Mouse (Mus musculus) liver, embryonic 16.5 days (tissue): ENCODE results near the gene Gdpd5. TPM values are rescaled to one million over a fixed set of nuclear protein-coding genes. Genes with fewer than 3 reads are reported as not detected.

Experiments
- ATAC-seq: fragments of 200-750 bp; cut with Nextera tagmentation; 2 replicates; pipeline ENCODE4 v1.8.0; 2017; ENCODE audit warnings: low read depth, mild to moderate bottlenecking, moderate number of reproducible peaks, moderate library complexity
- H3K27ac ChIP-seq: fragments of 300-500 bp; sonication (generic); 2 replicates; pipeline ENCODE4 v1.5.1; 2014; ENCODE audit warnings: mild to moderate bottlenecking, low read length
- H3K27me3 ChIP-seq: fragments of 300-500 bp; sonication (generic); 2 replicates; pipeline ENCODE4 v1.6.1; 2014; ENCODE audit warnings: low read depth, low read length, mixed read lengths; ENCODE audit not compliant: control insufficient read depth, insufficient read depth
- H3K36me3 ChIP-seq: fragments of 300-500 bp; sonication (generic); 2 replicates; pipeline ENCODE4 v1.6.1; 2014; ENCODE audit warnings: mild to moderate bottlenecking; ENCODE audit not compliant: control insufficient read depth, insufficient read depth
- H3K4me1 ChIP-seq: fragments of 300-500 bp; sonication (generic); 2 replicates; pipeline ENCODE4 v1.6.1; 2014; ENCODE audit warnings: low read depth, low read length, mixed read lengths; ENCODE audit not compliant: control insufficient read depth
- H3K4me2 ChIP-seq: fragments of 300-500 bp; sonication (generic); 2 replicates; pipeline ENCODE4 v1.6.1; 2014; ENCODE audit warnings: low read depth, low read length, mixed read lengths
- H3K4me3 ChIP-seq: fragments of 300-500 bp; sonication (generic); 2 replicates; pipeline ENCODE4 v1.5.1; 2014; ENCODE audit warnings: low read depth, mild to moderate bottlenecking, low read length
- H3K9ac ChIP-seq: fragments of 300-500 bp; sonication (generic); 2 replicates; pipeline ENCODE4 v1.6.1; 2014; ENCODE audit warnings: low read depth, low read length
- H3K9me3 ChIP-seq: fragments of 300-500 bp; sonication (generic); replicated peaks from 2 replicates; pipeline ENCODE4 v1.6.1; 2016; ENCODE audit warnings: low read length; ENCODE audit not compliant: control insufficient read depth
- WGBS: fragments of 180-500 bp; shearing (Covaris S2); extraction: QIAGEN DNeasy Blood & Tissue Kit; methylation state at CpG from one replicate; pipeline ENCODE4 v1.1.7; 2014; ENCODE audit not compliant: insufficient replicate concordance; 5-methylcytosine and 5-hydroxymethylcytosine counted together
- polyA plus RNA-seq: library from polyadenylated mRNA; unstranded; fragments of >200 nt; fragmentation: Nextera tagmentation; extraction: Ambion mirVana; gene quantifications from 2 replicates; pipeline ENCODE4 v1.2.1, GENCODE M21; 2015

Gdpd5 gene
- polyA plus RNA-seq, 1 experiment from 2014 or later = 2.1 TPM

- Histone ChIP-seq H3K36me3 (no peaks in the 10 kb centered on the region), H3K4me2 (no peak overlapping the region), H3K27ac (no peak overlapping the region), H3K4me1 (no peaks in the 10 kb centered on the region), H3K4me3 (no peak overlapping the region), H3K27me3 (no peaks in the 10 kb centered on the region), H3K9me3 (no peaks in the 10 kb centered on the region), H3K9ac (no peak overlapping the region)
- 66% methylated on average over 8 of the region's 8 CpGs for WGBS
- ATAC-seq = no peak
Observed at GRCm38 (mm10) chr7:99458849-99459248, 77.6 kb downstream of the Gdpd5 start.

- Histone ChIP-seq H3K9me3 (no peaks in the 10 kb centered on the region), H3K4me2 (no peak overlapping the region), H3K9ac (no peak overlapping the region), H3K27me3 (no peaks in the 10 kb centered on the region), H3K27ac (no peak overlapping the region), H3K4me1 (no peaks in the 10 kb centered on the region), H3K36me3 (no peaks in the 10 kb centered on the region), H3K4me3 (no peak overlapping the region)
- no peak for ATAC-seq
- whole genome bisulfite sequencing = 72% methylated on average over 15 of the region's 15 CpGs
Observed at GRCm38 (mm10) chr7:99459888-99460652, 78.9 kb downstream of the Gdpd5 start.

- Histone ChIP-seq H3K4me2 (no peak overlapping the region), H3K4me1 (peaks cover 3% of the 10 kb centered on the region), H3K4me3 (no peak overlapping the region), H3K9ac (no peak overlapping the region), H3K36me3 (no peaks in the 10 kb centered on the region), H3K27me3 (peaks cover 17% of the 10 kb centered on the region), H3K9me3 (no peaks in the 10 kb centered on the region), H3K27ac (no peak overlapping the region)
- ATAC-seq = no peak
- WGBS = 39% methylated on average over 2 of the region's 2 CpGs
Observed at GRCm38 (mm10) chr7:99463120-99463519, 81.9 kb downstream of the Gdpd5 start.

- Histone ChIP-seq H3K36me3 (no peaks in the 10 kb centered on the region), H3K27me3 (peaks cover 41% of the 10 kb centered on the region), H3K9me3 (no peaks in the 10 kb centered on the region), H3K4me2 (no peak within 1 kb of the TSS), H3K9ac (no peak within 1 kb of the TSS), H3K27ac (no peak within 1 kb of the TSS), H3K4me1 (peaks cover 16% of the 10 kb centered on the region), H3K4me3 (no peak within 1 kb of the TSS)
- no peak for ATAC-seq
- WGBS = 39% methylated on average over 8 of the region's 8 CpGs
Observed at GRCm38 (mm10) chr7:99465811-99466210, 84.6 kb downstream of the Gdpd5 start, which contains the start of gene Klhl35. Klhl35 (plus strand) TSS chr7:99466004.

GRCm38 (mm10) chr7:99467916-99468282, 86.7 kb downstream of the Gdpd5 start:
- peaks cover 16% of the 10 kb centered on the region for H3K4me1 ChIP-seq
- ATAC-seq = no peak; the same call in 1 of the 2 replicates
- H3K27me3 ChIP-seq = peaks cover 41% of the 10 kb centered on the region
- H3K4me3 ChIP-seq = peak overlapping the region; percentile 57
- H3K27ac ChIP-seq = peak overlapping the region; percentile 65
- WGBS = 7% methylated on average over 11 of the region's 11 CpGs
- peak overlapping the region; percentile 75 for H3K4me2 ChIP-seq
- peak overlapping the region; percentile 38 for H3K9ac ChIP-seq
- no peaks in the 10 kb centered on the region for H3K36me3 ChIP-seq
- H3K9me3 ChIP-seq = no peaks in the 10 kb centered on the region

- H3K4me1 ChIP-seq = peaks cover 16% of the 10 kb centered on the region
- ATAC-seq = peak; percentile 67
- peak overlapping the region; percentile 38 for H3K9ac ChIP-seq
- peaks cover 41% of the 10 kb centered on the region for H3K27me3 ChIP-seq
- no peaks in the 10 kb centered on the region for H3K36me3 ChIP-seq
- peak overlapping the region; percentile 57 for H3K4me3 ChIP-seq
- no peaks in the 10 kb centered on the region for H3K9me3 ChIP-seq
- WGBS = 2% methylated on average over 142 of the region's 145 CpGs
- peak overlapping the region; percentile 75 for H3K4me2 ChIP-seq
- H3K27ac ChIP-seq = peak overlapping the region; percentile 65
Observed at GRCm38 (mm10) chr7:99468283-99469132, 87.3 kb downstream of the Gdpd5 start.

GRCm38 (mm10) chr7:99469680-99470405, 88.6 kb downstream of the Gdpd5 start:
- no peak overlapping the region for H3K27ac ChIP-seq
- WGBS = 54% methylated on average over 17 of the region's 17 CpGs
- H3K4me1 ChIP-seq = peaks cover 28% of the 10 kb centered on the region
- no peaks in the 10 kb centered on the region for H3K36me3 ChIP-seq
- no peak overlapping the region for H3K4me3 ChIP-seq
- no peaks in the 10 kb centered on the region for H3K9me3 ChIP-seq
- no peak for ATAC-seq
- no peak overlapping the region for H3K9ac ChIP-seq
- H3K27me3 ChIP-seq = peaks cover 41% of the 10 kb centered on the region
- no peak overlapping the region for H3K4me2 ChIP-seq

GRCm38 (mm10) chr7:99471578-99471977, 90.4 kb downstream of the Gdpd5 start:
- Histone ChIP-seq H3K9ac (no peak overlapping the region), H3K27me3 (peaks cover 38% of the 10 kb centered on the region), H3K9me3 (no peaks in the 10 kb centered on the region), H3K4me3 (no peak overlapping the region), H3K4me1 (peaks cover 42% of the 10 kb centered on the region), H3K27ac (no peak overlapping the region), H3K36me3 (no peaks in the 10 kb centered on the region), H3K4me2 (no peak overlapping the region)
- WGBS = 66% methylated on average over 18 of the region's 18 CpGs
- ATAC-seq = no peak
